Mouse (Mus musculus) MEL (cell line): ENCODE data around the gene Prkag3. TPM values are rescaled to one million over a fixed set of nuclear protein-coding genes. Genes with fewer than 3 reads are reported as not detected.

Experiments
- DNase-seq: peaks from one replicate; pipeline ENCODE4 v3.0.0; 2011; ENCODE audit warnings: low read depth, low spot score
- H3K27ac ChIP-seq: 2 replicates; pipeline ENCODE4 v1.5.1; 2012; ENCODE audit warnings: low read depth, mild to moderate bottlenecking, control low read depth, low read length, moderate library complexity; ENCODE audit not compliant: control insufficient read depth
- H3K27me3 ChIP-seq, 2 experiments: fragments of 150-350 bp in 1 of 2; sonication (generic) in 1 of 2; 2 replicates each; pipeline ENCODE4 v1.6.1; 2012; ENCODE audit warnings: low read length in 2 of 2, mild to moderate bottlenecking in 2 of 2, improper control_type of control experiment in 1 of 2, moderate library complexity in 1 of 2; ENCODE audit not compliant: insufficient read depth in 2 of 2, control insufficient read depth in 1 of 2
- H3K36me3 ChIP-seq, 2 experiments: 2 replicates each; pipeline ENCODE4 v1.6.1; 2012 to 2014; ENCODE audit warnings: low read length in 2 of 2, improper control_type of control experiment in 1 of 2, inconsistent platforms in 1 of 2, mild to moderate bottlenecking in 1 of 2; ENCODE audit not compliant: insufficient read depth in 2 of 2, control insufficient read depth in 1 of 2
- H3K4me1 ChIP-seq, 2 experiments: fragments of 150-350 bp in 1 of 2; sonication (generic) in 1 of 2; 2 replicates each; pipeline ENCODE4 v1.6.1; 2012; ENCODE audit warnings: low read length in 2 of 2, improper control_type of control experiment in 1 of 2, mild to moderate bottlenecking in 1 of 2; ENCODE audit not compliant: insufficient read depth in 2 of 2, control insufficient read depth in 1 of 2
- H3K4me3 ChIP-seq, 2 experiments: fragments of 150-350 bp in 1 of 2; sonication (generic) in 1 of 2; 2 replicates each; pipeline ENCODE4 v1.5.1; 2012; ENCODE audit warnings: low read depth in 2 of 2, low read length in 2 of 2, mild to moderate bottlenecking in 2 of 2, moderate library complexity in 2 of 2, control low read depth in 1 of 2, improper control_type of control experiment in 1 of 2; ENCODE audit not compliant: control insufficient read depth in 1 of 2, insufficient read depth in 1 of 2
- H3K79me2 ChIP-seq: 2 replicates; pipeline ENCODE4 v1.6.1; 2012; ENCODE audit warnings: mild to moderate bottlenecking, low read length, moderate library complexity; ENCODE audit not compliant: control insufficient read depth, poor library complexity, insufficient read depth
- H3K9ac ChIP-seq: 2 replicates; pipeline ENCODE4 v1.6.1; 2012; ENCODE audit warnings: low read depth, mild to moderate bottlenecking, control low read depth, low read length, moderate library complexity; ENCODE audit not compliant: control insufficient read depth, poor library complexity, severe bottlenecking
- H3K9me3 ChIP-seq: fragments of 150-350 bp; sonication (generic); replicated peaks from 2 replicates; pipeline ENCODE4 v1.6.1; 2012; ENCODE audit warnings: mild to moderate bottlenecking, low read length, improper control_type of control experiment, moderate library complexity; ENCODE audit not compliant: insufficient read depth
- CTCF ChIP-seq, 3 experiments: IDR thresholded peaks in 2 of 3; conservative IDR thresholded peaks in 1 of 3; 2 replicates each; pipeline ENCODE4 v1.5.1; 2011 to 2012; ENCODE audit warnings: low read length in 3 of 3, low read depth in 2 of 3, mild to moderate bottlenecking in 2 of 3, improper control_type of control experiment in 1 of 3, inconsistent platforms in 1 of 3, mixed read lengths in 1 of 3, moderate library complexity in 1 of 3; ENCODE audit not compliant: control insufficient read depth in 1 of 3, insufficient read depth in 1 of 3, poor library complexity in 1 of 3, severe bottlenecking in 1 of 3
- ELF1 ChIP-seq: IDR thresholded peaks from 2 replicates; pipeline ENCODE4 v1.6.1; 2014; ENCODE audit warnings: low read depth, mild to moderate bottlenecking, inconsistent platforms, low read length, improper control_type of control experiment, moderate library complexity
- ETS1 ChIP-seq: IDR thresholded peaks from 2 replicates; pipeline ENCODE4 v1.6.1; 2012; ENCODE audit warnings: low read depth, mild to moderate bottlenecking, inconsistent platforms, low read length, improper control_type of control experiment, moderate library complexity
- HCFC1 ChIP-seq: IDR thresholded peaks from 2 replicates; pipeline ENCODE4 v1.6.1; 2012; ENCODE audit warnings: low read depth, mild to moderate bottlenecking, inconsistent platforms, low read length, improper control_type of control experiment, moderate library complexity
- KAT2A ChIP-seq: conservative IDR thresholded peaks from 2 replicates; pipeline ENCODE4 v1.6.1; 2012; ENCODE audit warnings: low read depth, low read length, improper control_type of control experiment, inconsistent platforms
- MAFK ChIP-seq: IDR thresholded peaks from 2 replicates; pipeline ENCODE4 v1.6.1; 2011; ENCODE audit warnings: low read depth, mild to moderate bottlenecking, low read length, improper control_type of control experiment, borderline replicate concordance
- MAX ChIP-seq: IDR thresholded peaks from 2 replicates; pipeline ENCODE4 v1.6.1; 2011; ENCODE audit warnings: low read length, improper control_type of control experiment
- MEF2A ChIP-seq: IDR thresholded peaks from 2 replicates; pipeline ENCODE4 v1.6.1; 2014; ENCODE audit warnings: low read depth, mild to moderate bottlenecking, inconsistent platforms, low read length, improper control_type of control experiment; ENCODE audit not compliant: poor library complexity, insufficient replicate concordance, severe bottlenecking; ENCODE audit errors: extremely low read depth
- MXI1 ChIP-seq: IDR thresholded peaks from 2 replicates; pipeline ENCODE4 v1.6.1; 2011; ENCODE audit warnings: mild to moderate bottlenecking, low read depth, low read length, improper control_type of control experiment
- MYC ChIP-seq: IDR thresholded peaks from 2 replicates; pipeline ENCODE4 v1.6.1; 2011; ENCODE audit warnings: low read depth, mild to moderate bottlenecking, low read length, improper control_type of control experiment, moderate library complexity
- NELFE ChIP-seq: IDR thresholded peaks from 2 replicates; pipeline ENCODE4 v1.6.1; 2011; ENCODE audit warnings: low read depth, low read length, improper control_type of control experiment
- POLR2AphosphoS2 ChIP-seq: IDR thresholded peaks from 2 replicates; pipeline ENCODE4 v1.6.1; 2011; ENCODE audit warnings: low read length, improper control_type of control experiment
- POLR2AphosphoS5 ChIP-seq: IDR thresholded peaks from 2 replicates; pipeline ENCODE4 v1.6.1; 2012; ENCODE audit warnings: low read depth, borderline replicate concordance, mild to moderate bottlenecking, inconsistent platforms, low read length, moderate library complexity, mixed read lengths
- RCOR1 ChIP-seq: IDR thresholded peaks from 2 replicates; pipeline ENCODE4 v1.6.1; 2012; ENCODE audit warnings: low read depth, mild to moderate bottlenecking, inconsistent platforms, low read length, improper control_type of control experiment
- TAL1 ChIP-seq: IDR thresholded peaks from 2 replicates; pipeline ENCODE4 v1.6.1; 2012; ENCODE audit warnings: mild to moderate bottlenecking, inconsistent platforms, low read length, moderate library complexity, mixed read lengths
- TBP ChIP-seq: IDR thresholded peaks from 2 replicates; pipeline ENCODE4 v1.8.0; 2011; ENCODE audit warnings: low read depth, low read length, improper control_type of control experiment
- TCF12 ChIP-seq: IDR thresholded peaks from 2 replicates; pipeline ENCODE4 v1.6.1; 2014; ENCODE audit warnings: low read depth, mild to moderate bottlenecking, inconsistent platforms, low read length, improper control_type of control experiment, moderate library complexity
- UBTF ChIP-seq: IDR thresholded peaks from 2 replicates; pipeline ENCODE4 v1.6.1; 2012; ENCODE audit warnings: low read depth, mild to moderate bottlenecking, inconsistent platforms, low read length, improper control_type of control experiment, moderate library complexity, borderline replicate concordance; ENCODE audit not compliant: insufficient read depth
- USF1 ChIP-seq: IDR thresholded peaks from 2 replicates; pipeline ENCODE4 v1.6.1; 2014; ENCODE audit warnings: low read depth, mild to moderate bottlenecking, inconsistent platforms, low read length, improper control_type of control experiment, moderate library complexity
- ZC3H11A ChIP-seq: IDR thresholded peaks from 2 replicates; pipeline ENCODE4 v1.6.1; 2012; ENCODE audit warnings: low read depth, mild to moderate bottlenecking, inconsistent platforms, low read length, improper control_type of control experiment
- ZMIZ1 ChIP-seq: IDR thresholded peaks from 2 replicates; pipeline ENCODE4 v1.6.1; 2012; ENCODE audit warnings: low read depth, mild to moderate bottlenecking, inconsistent platforms, low read length, improper control_type of control experiment, moderate library complexity
- ZNF384 ChIP-seq: IDR thresholded peaks from 2 replicates; pipeline ENCODE4 v1.6.1; 2012; ENCODE audit warnings: low read depth, mild to moderate bottlenecking, inconsistent platforms, low read length, improper control_type of control experiment
- polyA plus RNA-seq, 2 experiments: library from polyadenylated mRNA; stranded (reverse) in 1 of 2; unstranded in 1 of 2; fragments of >175 nt in 1 of 2; fragments of >200 nt in 1 of 2; gene quantifications; 2 replicates each; pipeline versions ENCODE4 v1.2.1 to v1.2.4; 2012; ENCODE audit warnings: low replicate concordance in 2 of 2, low read depth in 1 of 2; ENCODE audit not compliant: insufficient read length in 2 of 2, insufficient read depth in 1 of 2, missing spikeins in 1 of 2
- total RNA-seq: library from RNA; depleted of rRNA; stranded (reverse); fragments of 300-350 nt; gene quantifications from 2 replicates; pipeline ENCODE4 v1.2.3, GENCODE M21; 2012

Prkag3 gene
- total and polyA plus RNA-seq, 3 experiments, result 0.03 TPM; not detected in 2

DNA sequence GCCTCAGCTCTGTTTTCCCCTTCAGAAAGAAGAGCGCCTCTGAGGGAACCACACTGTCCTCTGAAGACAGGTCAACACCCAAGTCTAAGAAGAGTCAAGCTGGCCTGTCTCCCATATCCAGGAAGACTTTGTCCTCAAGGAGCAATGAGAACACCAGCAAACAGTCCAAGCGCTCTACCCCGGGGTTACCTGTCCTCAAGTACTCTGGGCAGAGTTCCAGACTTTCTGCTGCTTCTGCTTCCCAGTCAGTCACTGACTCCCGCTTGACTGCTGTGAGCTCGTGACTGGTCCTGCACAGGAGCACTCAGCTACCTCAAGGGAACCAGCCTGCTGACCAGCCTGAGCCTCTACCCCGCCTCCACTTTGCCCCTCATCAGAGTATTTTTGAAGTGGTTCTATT lies 51.6 kb downstream of the Prkag3 start:
- Histone ChIP-seq H3K4me3 (no peak overlapping the region), H3K27me3 (no peaks in the 10 kb centered on the region), H3K9me3 (no peaks in the 10 kb centered on the region), H3K79me2 (no peaks in the 10 kb centered on the region), H3K36me3 (peaks cover 0 to 14% of the 10 kb centered on the region in 2 experiments; a peak in 2 of 4 replicates), H3K4me1 (no peaks in the 10 kb centered on the region), H3K9ac (no peak overlapping the region), H3K27ac (no peak overlapping the region)
- no peak for DNase-seq
- TF ChIP-seq POLR2AphosphoS5 (no peak), MEF2A (no peak), TCF12 (no peak), MAX (no peak), ZC3H11A (no peak)

- Histone ChIP-seq H3K4me1 (no peaks in the 10 kb centered on the region), H3K36me3 (peaks cover 0 to 20% of the 10 kb centered on the region in 2 experiments; a peak in 2 of 4 replicates), H3K27ac (no peak overlapping the region), H3K9me3 (no peaks in the 10 kb centered on the region), H3K27me3 (no peaks in the 10 kb centered on the region), H3K79me2 (no peaks in the 10 kb centered on the region), H3K4me3 (no peak overlapping the region), H3K9ac (no peak overlapping the region)
- no peak for DNase-seq
- TF ChIP-seq USF1, result no peak
- no peak for TF ChIP-seq MAX
- no peak for TF ChIP-seq POLR2AphosphoS2
- no peak for TF ChIP-seq MEF2A
- no peak for TF ChIP-seq CTCF (IDR thresholded peaks at IDR 0.05 in 2 of 3, conservative IDR thresholded peaks at IDR 0.05 in 1 of 3; ENCODE audit: control insufficient read depth in 1 of 3, insufficient read depth in 1 of 3, low read depth in 2 of 3, low read length in 3 of 3, poor library complexity in 1 of 3, severe bottlenecking in 1 of 3)
- no peak for TF ChIP-seq ELF1
- TF ChIP-seq MYC, result no peak
- TF ChIP-seq ETS1, result no peak
- TF ChIP-seq HCFC1, result no peak
- no peak for TF ChIP-seq ZMIZ1
- TF ChIP-seq TBP, result no peak
- TF ChIP-seq TAL1, result no peak
These were observed 53.2 kb downstream of the Prkag3 start for GRCm38 (mm10) chr1:74695836-74696235.

GRCm38 (mm10) chr1:74693891-74694583 lies 55.0 kb downstream of the Prkag3 start:
- Histone ChIP-seq H3K36me3 (peaks cover 0 to 23% of the 10 kb centered on the region in 2 experiments; a peak in 2 of 4 replicates), H3K4me1 (no peaks in the 10 kb centered on the region), H3K79me2 (no peaks in the 10 kb centered on the region), H3K9me3 (no peaks in the 10 kb centered on the region), H3K27ac (no peak overlapping the region), H3K4me3 (no peak overlapping the region), H3K27me3 (no peaks in the 10 kb centered on the region), H3K9ac (no peak overlapping the region)
- TF ChIP-seq MAFK (no peak), UBTF (no peak), KAT2A (no peak), ZNF384 (no peak), ZC3H11A (no peak), RCOR1 (no peak), MXI1 (no peak), ETS1 (no peak), NELFE (no peak)
- no peak for DNase-seq
